Mouse (Mus musculus) spleen, adult 2 months (tissue): Measurements from ENCODE around the gene Tmem204. TPM values are rescaled to one million over a fixed set of nuclear protein-coding genes. Genes with fewer than 3 reads are reported as not detected.

Experiments
- DNase-seq, 2 experiments: peaks; one replicate each; pipeline versions ENCODE4 v3.0.0 to v3.0.0-alpha.2; 2012 to 2021; ENCODE audit warnings: low spot score in 2 of 2, low read depth in 1 of 2
- H3K27ac ChIP-seq: fragments of 200-500 bp; 2 replicates; pipeline ENCODE4 v1.5.1; 2012; ENCODE audit warnings: low read length, inconsistent platforms; ENCODE audit not compliant: insufficient read depth
- H3K27me3 ChIP-seq: fragments of 200-500 bp; 2 replicates; pipeline ENCODE4 v1.6.1; 2012; ENCODE audit warnings: mild to moderate bottlenecking, moderate library complexity, low read length, inconsistent platforms; ENCODE audit not compliant: control insufficient read depth, insufficient read depth
- H3K36me3 ChIP-seq: fragments of 200-500 bp; 2 replicates; pipeline ENCODE4 v1.6.1; 2012; ENCODE audit warnings: mild to moderate bottlenecking, low read length, inconsistent platforms; ENCODE audit not compliant: control insufficient read depth, insufficient read depth
- H3K4me1 ChIP-seq: fragments of 200-500 bp; 2 replicates; pipeline ENCODE4 v1.6.1; 2011; ENCODE audit warnings: inconsistent platforms; ENCODE audit not compliant: control insufficient read depth, insufficient read depth, insufficient read length
- H3K4me3 ChIP-seq: fragments of 200-500 bp; 2 replicates; pipeline ENCODE4 v1.5.1; 2011; ENCODE audit warnings: mild to moderate bottlenecking, inconsistent platforms; ENCODE audit not compliant: insufficient read depth, insufficient read length; ENCODE audit errors: extremely low read depth
- CTCF ChIP-seq: fragments of 200-500 bp; IDR thresholded peaks from 2 replicates; pipeline ENCODE4 v1.5.1; 2011; ENCODE audit warnings: mild to moderate bottlenecking, inconsistent platforms; ENCODE audit not compliant: insufficient read depth, insufficient read length, insufficient replicate concordance; ENCODE audit errors: extremely low read depth
- POLR2A ChIP-seq: fragments of 200-500 bp; IDR thresholded peaks from 2 replicates; pipeline ENCODE4 v1.6.1; 2011; ENCODE audit warnings: low read depth, low read length, inconsistent platforms
- WGBS: fragments of 180-500 bp; shearing (Covaris S2); methylation state at CpG from one replicate; pipeline ENCODE4 v1.1.7; 2018; 5-methylcytosine and 5-hydroxymethylcytosine counted together
- polyA plus RNA-seq: library from polyadenylated mRNA; depleted of rRNA; stranded (reverse); fragments of >200 nt; gene quantifications from 2 replicates; pipeline ENCODE4 v1.2.3, GENCODE M21; 2012

The Tmem204 gene
- polyA plus RNA-seq, 1 experiment: 37.6 TPM

GRCm38 (mm10) chr17:25063872-25064271, 19.5 kb downstream of the Tmem204 start:
- WGBS: 85% methylated on average over 12 of the region's 12 CpGs
- Histone ChIP-seq H3K4me1 (no peaks in the 10 kb centered on the region), H3K27ac (no peak overlapping the region; the same call in 1 of the 2 replicates), H3K27me3 (no peaks in the 10 kb centered on the region), H3K36me3 (peaks cover 10% of the 10 kb centered on the region; the same call in 1 of the 2 replicates), H3K4me3 (no peak overlapping the region)
- no peak for TF ChIP-seq CTCF
- DNase-seq: no peak

GRCm38 (mm10) chr17:25063261-25063660, 20.1 kb downstream of the Tmem204 start:
- no peak for TF ChIP-seq CTCF
- no peak for TF ChIP-seq POLR2A
- H3K36me3 ChIP-seq: peaks cover 11% of the 10 kb centered on the region
- no peak for DNase-seq
- no peaks in the 10 kb centered on the region for H3K27me3 ChIP-seq
- H3K4me3 ChIP-seq: no peak overlapping the region
- WGBS: 90% methylated on average over 4 of the region's 4 CpGs
- H3K4me1 ChIP-seq: no peaks in the 10 kb centered on the region
- H3K27ac ChIP-seq: no peak overlapping the region

DNA sequence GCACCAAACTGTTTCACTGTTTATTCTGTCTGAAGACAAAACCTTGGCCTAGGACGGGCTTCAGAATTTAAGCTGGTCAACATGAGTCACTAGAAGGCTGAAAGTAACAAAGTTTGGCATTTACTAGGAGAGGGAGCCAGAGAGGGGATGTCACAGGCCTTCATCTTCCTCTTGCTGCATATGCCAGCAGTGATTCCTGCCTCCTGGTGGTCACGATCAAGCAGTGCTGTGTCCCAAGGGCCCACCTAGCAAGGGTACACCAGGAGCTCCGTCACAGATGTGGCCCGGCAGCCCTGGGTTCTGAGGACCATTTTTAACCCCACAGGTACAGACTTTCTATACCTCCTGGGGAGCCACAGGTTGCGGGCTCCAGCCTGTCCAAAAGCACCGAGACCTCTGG, 26.4 kb downstream of the Tmem204 start:
- DNase-seq: no peak
- Histone ChIP-seq H3K27ac (no peak overlapping the region), H3K27me3 (no peaks in the 10 kb centered on the region), H3K4me3 (no peak overlapping the region), H3K4me1 (no peaks in the 10 kb centered on the region), H3K36me3 (peaks cover 23% of the 10 kb centered on the region)
- 90% methylated on average over 6 of the region's 6 CpGs for WGBS
- TF ChIP-seq CTCF (no peak), POLR2A (no peak)

DNA sequence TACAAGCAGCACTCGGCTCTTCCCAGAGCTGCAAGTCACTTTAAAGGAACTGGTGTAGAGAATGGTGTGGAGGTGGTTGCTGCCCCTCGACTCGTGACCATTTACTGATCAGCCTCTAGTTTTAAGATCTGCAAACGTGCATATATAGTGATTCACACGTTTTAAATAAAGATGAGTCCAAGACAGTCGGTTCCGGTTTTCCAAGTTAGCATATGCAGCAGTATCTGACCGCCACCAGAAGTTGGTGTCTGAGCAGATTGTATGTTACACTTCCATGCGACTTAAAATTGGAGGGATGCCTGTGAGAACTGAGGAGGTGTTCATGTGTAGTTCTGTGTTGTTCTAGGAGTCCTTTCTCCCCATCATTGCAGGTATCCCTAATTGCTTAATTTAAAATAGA, 30.1 kb downstream of the Tmem204 start:
- Histone ChIP-seq H3K36me3 (peaks cover 20% of the 10 kb centered on the region), H3K27me3 (no peaks in the 10 kb centered on the region), H3K4me3 (no peak overlapping the region), H3K4me1 (no peaks in the 10 kb centered on the region), H3K27ac (no peak overlapping the region)
- TF ChIP-seq POLR2A: no peak
- TF ChIP-seq CTCF: no peak
- 93% methylated on average over 9 of the region's 9 CpGs for WGBS
- no peak for DNase-seq

GRCm38 (mm10) chr17:25047143-25047542, 36.2 kb downstream of the Tmem204 start:
- H3K4me3 ChIP-seq: peak overlapping the region; percentile 29; the same call in 1 of the 2 replicates
- 43% methylated on average over 6 of the region's 6 CpGs for WGBS
- peak overlapping the region; percentile 75 for H3K27ac ChIP-seq
- TF ChIP-seq POLR2A (no peak), CTCF (no peak)
- DNase-seq: peak; percentile 25 to 48
- H3K4me1 ChIP-seq: peaks cover 24% of the 10 kb centered on the region; the same call in 1 of the 2 replicates
- H3K27me3 ChIP-seq: no peaks in the 10 kb centered on the region
- peaks cover 5% of the 10 kb centered on the region for H3K36me3 ChIP-seq

- peaks cover 2% of the 10 kb centered on the region for H3K36me3 ChIP-seq
- WGBS: 61% methylated on average over 4 of the region's 4 CpGs
- peak overlapping the region; percentile 7; the same call in 1 of the 2 replicates for H3K4me3 ChIP-seq
- H3K27me3 ChIP-seq: no peaks in the 10 kb centered on the region
- H3K4me1 ChIP-seq: peaks cover 24% of the 10 kb centered on the region; the same call in 1 of the 2 replicates
- DNase-seq: peak; percentile 23 to 33
- no peak for TF ChIP-seq POLR2A
- no peak for TF ChIP-seq CTCF
- peak overlapping the region; percentile 79 for H3K27ac ChIP-seq
Measured at GRCm38 (mm10) chr17:25045281-25045680, 38.1 kb downstream of the Tmem204 start.

DNA sequence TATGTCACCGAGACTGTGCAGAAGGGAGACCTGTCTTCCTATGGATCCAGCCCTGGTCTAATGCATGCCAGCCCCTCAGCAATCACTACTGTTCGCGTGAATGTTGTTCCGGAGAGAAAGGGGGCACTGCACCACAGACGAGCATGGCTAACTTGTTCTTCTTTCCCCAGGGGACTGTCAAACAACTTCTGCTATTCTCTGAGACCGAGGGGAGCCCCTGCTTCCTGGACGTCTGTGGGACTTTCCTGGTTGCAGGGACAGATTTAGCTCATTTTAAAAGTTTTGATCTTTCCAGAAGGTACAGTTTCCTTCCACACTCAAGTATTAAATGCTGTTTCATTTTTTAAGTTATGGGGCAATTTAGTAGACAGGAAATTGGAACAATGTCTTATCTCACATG, 38.5 kb downstream of the Tmem204 start:
- Histone ChIP-seq H3K27ac (peak overlapping the region; percentile 75), H3K27me3 (no peaks in the 10 kb centered on the region), H3K4me1 (peaks cover 24% of the 10 kb centered on the region; the same call in 1 of the 2 replicates), H3K36me3 (no peaks in the 10 kb centered on the region), H3K4me3 (peak overlapping the region; percentile 43; the same call in 1 of the 2 replicates)
- DNase-seq: peak; percentile 55 to 76
- 15% methylated on average over 7 of the region's 7 CpGs for WGBS
- peak; percentile 7; the same call in 1 of the 2 replicates for TF ChIP-seq CTCF
- no peak for TF ChIP-seq POLR2A
